Mouse (Mus musculus) heart, postnatal 10 days (tissue): Measurements from ENCODE around the gene Ap3b1. TPM values are rescaled to one million over a fixed set of nuclear protein-coding genes. Genes with fewer than 3 reads are reported as not detected.

Experiments used
- DNase-seq, 2 experiments: peaks; one replicate each; pipeline ENCODE4 v3.0.0; 2021
- intact Hi-C: fragments of 180-260 bp; cut with DNase I; formaldehyde crosslinking; loops from one replicate; pipeline ENCODE4 v1.15.1; 2025
- total RNA-seq, 2 experiments: library from RNA; stranded (reverse); gene quantifications; 2 replicates each; pipeline ENCODE4 v1.2.3; 2021

Ap3b1 gene
- total RNA-seq, 2 experiments from 2014 or later: 27.7 to 32.7 TPM

DNA sequence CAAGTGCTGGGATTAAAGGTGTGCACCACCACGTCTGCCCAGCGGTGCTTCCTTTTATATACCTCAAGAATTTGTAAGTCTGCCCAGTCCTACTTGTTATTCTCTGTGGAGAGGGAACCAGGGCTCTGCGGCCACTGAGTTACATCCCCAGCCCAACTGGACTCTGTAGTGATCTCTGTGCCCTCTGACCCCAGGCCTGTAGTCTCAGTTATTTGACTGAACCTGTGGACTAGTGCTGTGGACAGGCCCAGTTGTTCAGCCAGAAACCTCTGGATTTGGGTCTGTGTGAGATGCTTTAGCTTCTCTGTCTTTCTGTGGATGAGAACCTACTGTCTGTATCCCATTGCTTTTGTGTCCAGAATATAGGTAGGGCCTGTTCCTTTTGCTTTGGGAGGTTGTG lies 15.4 kb downstream of the Ap3b1 start:
- DNase-seq: no peak
- intact Hi-C loops: no loop called here

DNA sequence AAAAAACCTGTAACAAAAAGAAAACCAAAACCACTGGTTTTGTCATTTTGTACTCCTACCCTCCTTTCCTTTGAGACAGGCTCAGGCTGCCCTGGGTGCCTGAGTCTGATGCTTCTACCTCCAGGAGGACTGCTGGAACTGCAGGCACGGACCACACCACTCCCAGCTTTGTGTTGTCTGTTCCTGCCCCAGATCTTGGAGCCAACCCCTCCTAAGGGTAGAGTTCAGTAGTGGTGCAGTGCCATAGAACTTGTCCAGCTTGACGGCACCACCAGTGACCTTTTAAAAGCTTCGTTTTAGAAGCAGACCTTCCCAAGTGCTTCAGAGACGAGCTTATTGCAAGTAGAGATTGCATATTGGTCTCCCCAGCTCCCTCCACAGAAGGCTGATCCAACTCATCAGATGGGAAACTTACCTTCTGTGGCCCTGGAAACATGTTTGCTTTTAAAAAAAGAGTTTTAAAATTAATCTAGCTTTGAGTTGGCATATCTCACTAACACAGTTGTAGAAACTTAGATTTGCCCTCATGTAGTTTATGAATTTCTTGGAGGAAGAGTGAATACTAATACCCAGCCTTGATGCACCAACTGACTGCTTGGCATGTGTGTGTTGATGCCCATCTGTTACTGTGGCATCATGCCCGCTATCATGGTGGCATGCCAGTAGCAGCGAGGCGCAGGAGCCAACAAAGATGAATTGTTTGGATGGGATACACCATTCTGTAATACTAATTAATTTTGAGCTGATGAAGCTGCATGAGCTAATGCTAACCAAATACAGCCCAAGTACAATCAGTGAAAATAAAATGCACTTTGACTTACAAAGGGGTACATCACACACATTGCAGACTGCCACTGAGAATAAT lies 17.0 kb downstream of the Ap3b1 start:
- no peak for DNase-seq

DNA sequence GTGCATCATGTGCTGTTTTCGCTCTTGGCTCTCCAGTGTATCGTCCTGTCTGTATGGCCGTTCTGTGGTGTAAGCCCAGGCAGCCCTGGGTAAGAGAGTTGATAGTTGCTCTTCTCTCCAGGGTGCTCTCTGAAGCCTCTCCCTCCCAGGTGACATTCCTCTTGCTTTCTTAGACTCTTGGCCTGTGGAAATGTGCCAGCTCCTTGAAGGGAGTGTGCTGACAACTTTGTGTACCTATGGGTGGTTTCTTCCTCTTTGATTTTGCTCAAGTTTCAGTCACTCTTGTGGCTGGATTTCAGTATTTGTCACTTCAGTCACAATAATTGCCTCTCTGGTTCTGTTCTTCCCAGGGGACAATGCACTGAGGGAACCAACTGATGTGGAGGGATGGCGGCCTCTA lies 20.2 kb downstream of the Ap3b1 start:
- no peak for DNase-seq
- intact Hi-C loops: no loop called here

More for the DNA sequence above, 17.0 kb downstream of the Ap3b1 start:
- intact Hi-C loops: no loop called here

DNA sequence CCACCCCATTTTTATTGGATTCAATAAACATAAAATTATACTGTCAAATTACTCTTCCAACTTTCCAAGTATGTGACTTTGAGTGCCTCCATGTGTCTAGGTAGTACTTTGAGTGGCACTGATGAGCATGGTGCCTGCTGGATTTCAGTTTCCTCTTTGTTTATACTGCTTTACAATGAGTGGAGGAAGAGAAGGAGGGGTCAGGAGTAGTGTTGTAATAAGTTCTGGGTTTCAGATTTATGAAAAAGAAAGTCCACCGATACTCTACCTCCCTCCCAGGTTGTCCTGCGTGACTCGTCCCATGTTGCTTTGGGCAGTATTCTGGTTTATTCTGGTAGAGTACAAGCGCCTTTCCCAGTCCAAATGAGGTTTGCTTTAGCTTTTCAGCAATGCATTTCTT lies 22.7 kb downstream of the Ap3b1 start:
- intact Hi-C loops: loop anchor here (5.0 kb wide), 2 partner anchors 61 to 561 kb away; no protein-coding TSS in a partner anchor
- no peak for DNase-seq

DNA sequence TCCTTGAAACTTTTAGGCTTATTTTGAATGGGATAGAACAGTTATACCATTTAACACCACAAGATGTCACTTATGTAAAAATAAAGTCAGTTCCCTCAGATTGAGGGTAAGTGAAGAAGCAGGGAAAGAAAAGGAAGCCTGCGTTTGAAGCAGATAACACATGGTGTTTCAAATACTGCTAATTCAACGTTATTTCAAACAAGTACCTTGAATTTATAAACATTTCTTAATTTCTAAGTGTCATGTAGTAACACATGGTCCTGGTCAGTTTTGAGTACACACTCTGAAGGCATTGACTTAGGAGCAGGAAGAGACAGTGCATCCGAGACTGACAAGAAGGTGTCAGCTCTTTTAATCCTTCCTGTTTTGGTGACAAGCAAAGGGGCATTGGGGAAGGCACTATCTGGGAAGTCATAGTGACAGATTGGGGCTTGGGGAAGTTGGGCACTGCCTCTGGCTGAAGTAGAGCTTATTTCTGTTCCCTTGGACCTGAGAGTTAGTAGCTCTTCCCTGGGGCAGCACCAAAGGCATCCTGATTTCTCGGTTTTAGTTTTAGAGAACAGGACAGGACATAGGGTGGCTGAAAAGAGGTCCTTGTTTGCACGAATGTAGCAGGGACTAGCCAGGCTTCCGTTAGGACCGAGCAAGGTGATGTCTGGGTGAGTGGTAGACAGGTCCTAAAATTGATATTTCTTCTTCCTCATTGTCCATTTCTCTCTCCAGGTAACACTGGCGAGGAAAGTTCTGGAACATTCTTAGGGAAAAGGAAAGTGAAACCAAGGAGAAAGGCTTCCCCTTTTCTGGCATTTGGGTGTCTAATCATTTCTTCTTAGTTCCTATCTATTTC lies 23.3 kb downstream of the Ap3b1 start:
- intact Hi-C loops: loop anchor here (5.0 kb wide), 2 partner anchors 60 to 560 kb away; no protein-coding TSS in a partner anchor
- no peak for DNase-seq

DNA sequence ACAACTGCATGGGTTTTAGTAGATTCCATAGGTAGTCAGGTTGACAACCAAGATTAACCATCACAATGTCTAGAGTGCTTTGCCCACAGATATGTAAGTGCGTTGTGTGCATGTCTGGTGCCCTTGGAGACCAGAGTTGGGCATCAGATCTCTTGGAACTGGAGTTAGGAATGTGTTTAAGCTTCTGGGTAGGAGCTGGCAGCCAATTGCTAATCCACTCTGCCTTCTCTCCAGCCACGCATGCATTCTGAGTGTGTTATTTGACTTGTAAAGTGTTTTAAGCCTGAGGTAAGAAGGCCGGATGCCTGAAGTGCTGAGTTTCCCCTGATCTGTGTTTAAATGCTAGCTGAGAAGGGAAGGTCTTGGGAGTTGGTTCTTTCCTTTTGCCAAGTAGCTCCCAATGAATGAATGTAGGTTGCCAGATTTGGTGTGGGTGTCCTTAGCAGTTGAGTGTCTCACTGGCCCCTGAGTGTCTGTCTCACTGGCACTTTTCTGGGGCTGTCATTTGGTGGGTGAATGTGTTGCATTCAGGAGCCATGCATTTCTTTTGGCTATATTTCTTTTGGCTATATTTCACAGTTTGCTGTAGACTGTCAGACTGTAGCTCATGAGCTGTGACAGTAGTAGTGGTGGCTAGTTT lies 26.3 kb downstream of the Ap3b1 start:
- DNase-seq: no peak
- intact Hi-C loops: loop anchor here (5.0 kb wide), 2 partner anchors 57 to 557 kb away; no protein-coding TSS in a partner anchor

DNA sequence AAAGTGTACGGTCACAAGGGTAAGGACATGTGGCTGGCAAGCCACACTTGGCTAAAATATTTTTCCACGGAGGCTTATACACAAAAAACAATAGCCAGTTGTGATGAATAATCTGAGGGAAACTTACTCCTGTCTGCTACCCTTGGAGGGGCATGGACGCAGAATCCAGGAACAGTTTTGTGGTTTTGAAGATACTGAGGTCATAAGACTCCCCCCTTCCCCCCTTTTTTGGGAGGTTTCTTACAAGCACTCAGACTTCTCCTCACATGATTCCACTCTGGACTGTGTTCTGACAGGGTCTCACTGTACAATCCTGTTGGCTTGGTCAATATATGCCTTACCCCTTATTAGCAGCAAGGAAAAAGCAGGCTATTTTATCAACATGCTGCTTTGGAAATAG lies 29.8 kb downstream of the Ap3b1 start:
- DNase-seq: no peak
- intact Hi-C loops: no loop called here

DNA sequence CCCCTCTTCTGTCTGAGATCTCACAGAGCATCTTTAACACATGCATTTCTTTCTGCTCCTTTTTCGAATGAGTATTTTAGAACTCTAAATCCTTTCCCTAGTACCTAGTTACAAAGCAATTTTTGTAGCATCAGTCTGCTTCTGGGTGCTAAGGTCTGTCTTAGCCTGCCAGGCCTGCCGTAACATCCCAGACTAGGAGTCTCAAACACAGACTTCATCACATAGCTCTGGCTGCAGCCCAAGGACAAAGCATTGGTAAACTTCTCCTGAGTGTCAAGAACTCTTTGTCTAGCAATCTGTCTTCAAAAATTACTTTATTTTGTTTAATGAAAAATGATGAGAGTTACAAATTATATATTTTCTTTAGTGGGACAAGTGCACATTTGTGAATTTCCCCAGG lies 30.8 kb downstream of the Ap3b1 start:
- peak in 1 of 2 experiments; percentile 27 for DNase-seq
- intact Hi-C loops: no loop called here

DNA sequence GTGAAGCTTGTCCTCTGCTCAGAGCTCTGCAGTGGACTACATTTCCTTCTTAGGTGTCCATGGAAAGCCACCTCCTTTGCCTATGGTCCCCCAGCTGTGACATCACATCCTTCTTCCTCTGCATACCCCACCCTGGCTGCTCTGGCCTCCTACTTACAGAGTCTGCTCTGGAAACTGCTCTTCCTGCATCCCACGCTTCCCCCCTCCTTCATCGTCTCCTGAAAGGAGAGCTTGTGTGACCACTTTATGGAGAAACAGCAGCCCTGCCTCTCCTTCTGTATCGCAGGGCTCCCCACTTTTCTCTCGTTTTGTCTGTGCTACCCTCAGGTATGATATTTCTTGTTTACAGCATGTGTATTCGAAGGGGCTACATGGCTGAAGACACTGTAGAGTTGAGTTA lies 33.5 kb downstream of the Ap3b1 start:
- intact Hi-C loops: no loop called here
- DNase-seq: no peak

DNA sequence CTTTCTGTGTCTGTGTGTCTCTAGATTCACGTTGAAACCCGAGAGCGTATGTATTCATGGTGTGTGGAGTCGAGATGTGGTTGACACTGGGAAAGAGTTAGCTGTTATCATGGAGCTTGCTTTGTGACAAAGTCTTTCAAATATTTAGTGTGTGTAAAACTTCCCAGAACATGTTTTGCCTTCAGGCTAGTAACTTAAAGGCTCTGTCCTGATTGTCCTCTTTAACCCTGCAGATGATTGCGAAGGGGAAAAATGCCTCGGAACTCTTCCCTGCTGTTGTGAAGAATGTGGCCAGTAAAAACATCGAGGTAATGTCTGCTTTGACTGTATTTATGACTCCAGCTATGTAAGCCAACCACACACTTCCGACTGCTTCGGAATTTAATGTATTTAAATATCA lies 35.7 kb downstream of the Ap3b1 start:
- intact Hi-C loops: no loop called here
- no peak for DNase-seq

DNA sequence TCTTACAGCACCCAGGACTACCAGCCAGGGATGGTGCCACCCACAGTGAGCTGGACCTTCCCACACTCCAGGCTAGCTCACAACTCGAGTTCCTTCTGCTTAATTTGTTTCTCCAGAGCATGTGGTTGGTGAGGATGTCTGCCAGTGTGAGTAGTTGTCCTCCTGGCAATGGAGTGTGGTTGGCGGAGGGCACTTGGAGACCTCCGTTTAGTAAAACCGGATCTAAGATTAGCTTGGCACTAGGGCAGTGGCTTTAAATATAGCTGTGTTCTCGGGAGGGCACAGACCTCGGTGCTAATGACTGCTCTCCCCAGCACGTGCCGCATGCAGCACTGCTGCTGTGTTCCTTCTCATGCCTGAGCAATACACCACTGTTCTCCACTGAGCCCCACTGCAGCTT lies 37.0 kb downstream of the Ap3b1 start:
- intact Hi-C loops: no loop called here
- DNase-seq: peak; percentile 25 to 68

DNA sequence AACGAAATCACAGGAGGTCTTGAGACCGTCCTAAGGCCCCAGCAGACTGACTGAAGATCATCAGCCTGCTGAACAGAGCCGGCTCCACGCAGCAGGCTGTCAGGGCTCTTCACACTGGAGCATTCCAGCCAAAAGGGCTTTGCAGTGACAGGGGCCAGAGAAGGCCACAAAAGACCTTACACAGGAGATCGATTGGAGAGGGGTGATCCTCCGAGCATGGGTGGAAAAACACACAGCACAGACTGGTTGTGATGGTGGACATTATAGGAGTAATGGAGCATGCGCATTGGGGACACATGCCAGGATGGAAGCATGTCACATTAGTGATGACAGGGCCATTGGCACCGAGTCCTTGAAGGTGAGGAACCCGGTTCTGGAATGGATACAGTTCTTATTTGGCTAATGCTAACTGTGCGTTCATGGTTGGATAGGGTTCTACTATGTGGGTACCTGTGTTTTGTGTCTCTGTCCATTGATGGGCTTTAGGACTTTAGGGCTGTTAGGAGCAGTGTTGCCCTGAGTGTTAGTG lies 37.7 kb downstream of the Ap3b1 start:
- intact Hi-C loops: no loop called here
- no peak for DNase-seq

DNA sequence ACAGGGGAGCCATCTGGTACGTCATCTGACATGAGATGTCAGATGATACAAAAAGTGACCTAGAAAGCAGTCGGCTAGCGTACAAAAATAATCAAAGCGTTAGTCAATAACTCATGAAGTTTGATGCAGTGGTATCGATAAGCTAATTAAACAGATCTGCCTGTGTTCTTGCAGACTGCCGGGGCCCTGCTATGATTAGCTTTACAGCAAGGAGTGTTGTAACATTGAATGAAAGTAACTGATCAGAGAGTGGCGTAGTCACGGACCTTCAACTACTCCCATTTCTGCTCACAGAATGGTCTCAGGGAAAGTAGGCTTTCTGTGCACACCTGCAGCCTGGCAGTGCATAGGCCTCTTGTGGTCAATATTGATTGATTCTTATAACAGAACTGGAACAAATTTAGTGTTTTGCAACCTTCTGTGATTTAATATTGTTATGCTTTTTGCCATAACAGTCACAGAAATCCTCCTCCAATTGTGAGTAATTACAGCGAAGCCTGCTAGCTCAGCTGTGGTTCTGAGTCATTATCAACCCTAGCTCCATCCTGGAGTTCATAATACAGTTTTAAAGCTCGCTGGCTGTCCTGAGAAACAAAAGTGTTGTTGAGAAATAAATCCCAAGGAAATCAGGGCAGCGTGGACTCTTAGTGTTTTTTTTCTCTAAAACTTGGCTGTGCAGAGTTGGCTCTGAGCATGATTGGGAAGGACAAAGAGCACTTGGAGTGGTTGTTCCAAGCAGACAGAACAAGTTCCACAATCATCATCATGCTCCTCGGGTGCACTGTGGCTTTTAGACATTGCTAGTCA lies 40.0 kb downstream of the Ap3b1 start:
- DNase-seq: peak in 1 of 2 experiments; percentile 26
- intact Hi-C loops: no loop called here

DNA sequence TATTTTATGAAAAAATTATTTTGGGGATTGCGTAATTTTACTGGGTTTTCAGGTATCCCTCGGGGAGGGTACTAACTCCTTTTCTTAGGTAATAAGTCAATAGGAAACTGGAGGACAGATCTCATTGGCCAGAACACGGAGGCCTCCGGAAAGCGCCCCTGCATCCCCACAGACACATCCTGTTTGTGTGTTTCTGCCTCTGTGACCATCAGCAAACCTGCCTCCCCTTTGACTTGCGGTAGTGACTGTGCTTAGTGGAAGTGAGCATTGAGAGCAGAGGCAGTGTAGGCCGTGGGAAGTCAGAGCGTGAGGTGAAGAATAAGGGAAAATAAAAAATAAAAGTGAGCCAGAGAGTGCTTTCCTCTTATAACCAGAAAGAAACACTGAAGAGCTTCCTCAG lies 41.7 kb downstream of the Ap3b1 start:
- no peak for DNase-seq
- intact Hi-C loops: no loop called here

DNA sequence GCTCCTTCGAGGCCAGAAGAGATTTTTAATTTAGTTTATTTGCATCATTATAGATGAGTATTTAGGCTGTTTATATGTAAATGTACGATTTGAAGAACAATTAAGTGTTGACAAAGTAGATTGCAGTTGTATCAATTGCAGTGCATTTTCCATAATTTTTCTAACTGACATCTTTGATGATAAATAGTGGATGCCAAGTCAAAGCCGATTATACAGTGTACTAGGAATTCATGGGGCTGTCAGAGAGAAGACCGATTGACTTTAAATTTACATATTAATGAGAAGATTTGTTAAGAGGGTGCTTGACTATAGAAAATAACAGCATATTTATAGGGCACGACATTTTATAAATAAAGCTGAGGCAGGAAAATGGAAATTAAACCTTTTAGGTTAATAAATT lies 64.8 kb downstream of the Ap3b1 start:
- intact Hi-C loops: no loop called here
- no peak for DNase-seq

DNA sequence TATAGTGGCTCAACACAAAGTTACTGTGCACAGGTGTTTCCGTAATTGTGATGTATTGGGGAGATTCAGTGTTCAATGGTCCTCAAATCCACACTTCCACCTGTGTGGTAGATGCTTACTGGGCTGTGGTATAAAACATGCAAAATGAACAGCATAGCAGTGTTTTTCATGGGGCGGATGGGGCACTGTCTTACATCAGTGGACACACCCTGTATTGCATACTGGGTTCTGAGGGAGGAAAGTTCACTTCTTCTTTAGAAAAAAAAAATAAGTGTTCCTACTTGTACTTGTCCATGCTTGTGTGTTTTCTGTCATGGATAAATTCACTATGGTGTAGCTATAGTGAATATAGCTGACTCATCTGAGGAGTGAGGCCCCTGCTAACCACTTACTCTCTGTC lies 70.8 kb downstream of the Ap3b1 start:
- intact Hi-C loops: no loop called here
- no peak for DNase-seq

DNA sequence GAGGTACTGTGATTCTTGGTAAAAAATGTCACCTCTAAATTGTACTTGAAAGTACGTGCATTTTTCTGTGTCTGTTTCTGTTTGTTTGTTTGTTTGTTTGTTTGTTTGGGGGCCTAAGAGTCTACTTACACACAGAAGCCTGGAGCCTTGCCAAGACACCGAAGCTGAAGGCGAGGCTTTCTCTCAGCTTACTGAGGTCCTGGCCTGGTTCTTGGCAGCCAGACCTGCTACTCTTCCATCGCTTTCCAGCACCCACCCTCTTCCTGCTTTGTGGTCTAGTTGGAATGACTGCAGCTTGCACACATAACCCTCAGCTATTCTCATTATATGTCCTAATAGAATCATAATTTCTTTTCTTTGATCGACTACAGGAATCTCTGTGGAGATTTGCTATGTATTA lies 80.6 kb downstream of the Ap3b1 start:
- peak; percentile 36 to 37 for DNase-seq

DNA sequence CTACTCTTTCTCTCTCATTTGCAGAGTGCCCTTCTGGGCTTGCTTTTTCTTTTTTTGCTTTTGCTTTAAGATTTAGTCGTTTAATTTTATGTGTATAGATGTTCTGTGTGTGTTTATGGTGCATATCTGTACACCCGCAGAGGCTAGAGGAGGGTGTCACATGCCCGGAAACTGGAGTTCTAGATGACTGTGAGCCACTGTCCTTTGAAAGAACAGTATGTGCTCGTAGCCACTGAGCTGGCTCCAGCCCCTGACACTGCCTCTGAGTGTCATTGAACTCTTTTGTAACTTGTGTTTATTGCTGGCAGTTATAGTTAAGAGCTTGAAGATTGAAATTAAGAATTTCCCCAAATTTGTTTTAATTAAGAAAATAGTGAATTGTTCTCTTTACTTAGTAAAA lies 82.4 kb downstream of the Ap3b1 start:
- intact Hi-C loops: loop anchor here (5.0 kb wide), 1 partner anchor 59 kb away; no protein-coding TSS in a partner anchor

More for the DNA sequence above, 80.6 kb downstream of the Ap3b1 start:
- intact Hi-C loops: no loop called here

DNA sequence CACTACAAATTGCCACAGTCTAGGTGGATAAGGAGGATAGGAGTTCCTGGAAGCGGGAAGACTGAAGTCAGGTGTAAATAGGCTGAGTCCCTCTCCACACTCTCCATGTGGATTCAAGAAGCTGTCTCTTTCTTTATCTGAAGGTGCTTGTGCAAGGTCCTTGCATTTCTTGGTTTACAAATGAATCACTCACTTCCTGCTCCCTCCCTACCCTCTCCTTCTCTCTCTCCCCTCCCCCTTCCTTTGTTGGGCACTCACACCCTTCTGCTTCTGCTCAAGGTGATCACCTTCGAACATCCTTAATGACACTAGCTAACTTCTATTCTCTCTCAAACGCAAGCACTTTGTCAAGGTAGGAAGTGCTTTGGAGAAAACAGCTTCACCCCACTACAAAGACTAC lies 84.7 kb downstream of the Ap3b1 start:
- intact Hi-C loops: loop anchor here (5.0 kb wide), 1 partner anchor 61 kb away; no protein-coding TSS in a partner anchor
- no peak for DNase-seq

More for the DNA sequence above, 82.4 kb downstream of the Ap3b1 start:
- peak in 1 of 2 experiments; percentile 15 for DNase-seq

DNA sequence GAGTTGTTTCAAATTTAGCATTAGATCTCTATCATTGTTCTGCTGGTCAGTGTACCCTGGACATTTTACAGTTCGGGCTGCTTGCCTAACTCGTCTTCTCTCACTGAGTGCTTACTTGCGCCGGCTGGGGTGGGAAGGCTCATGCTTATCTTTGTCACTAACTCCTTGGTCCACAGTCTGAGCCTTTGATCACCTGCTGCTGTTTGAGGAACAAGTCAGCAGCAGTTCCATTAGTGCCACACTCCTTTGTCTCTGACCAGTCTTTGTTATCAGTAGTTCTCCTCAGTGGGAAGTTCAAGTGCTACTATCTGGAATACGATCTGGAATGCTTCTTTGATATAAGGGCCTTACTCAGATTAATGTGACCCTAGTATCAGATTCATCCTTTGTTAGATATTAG lies 86.3 kb downstream of the Ap3b1 start:
- DNase-seq: no peak
- intact Hi-C loops: no loop called here
